Mouse (Mus musculus) macrophage (primary cell): ENCODE data around the gene Arl6ip4. TPM values are rescaled to one million over a fixed set of nuclear protein-coding genes. Genes with fewer than 3 reads are reported as not detected.

ENCODE experiments used
- H3K27ac ChIP-seq: fragments of 350-480 bp; formaldehyde crosslinking; 2 replicates; pipeline ENCODE4 v1.9.0; 2021
- H3K36me3 ChIP-seq: fragments of 350-480 bp; formaldehyde crosslinking; 2 replicates; pipeline ENCODE4 v1.9.0; 2021; ENCODE audit errors: inconsistent target
- H3K4me3 ChIP-seq: fragments of 350-480 bp; formaldehyde crosslinking; 2 replicates; pipeline ENCODE4 v1.9.0; 2021; ENCODE audit errors: inconsistent target
- H3K79me2 ChIP-seq: fragments of 350-480 bp; formaldehyde crosslinking; 2 replicates; pipeline ENCODE4 v1.9.0; 2021; ENCODE audit errors: inconsistent target
- WGBS: methylation state at CpG from one replicate; pipeline ENCODE4 v1.1.7; 2026; ENCODE audit warnings: inconsistent platforms; ENCODE audit not compliant: missing documents; 5-methylcytosine and 5-hydroxymethylcytosine counted together
- polyA plus RNA-seq: library from polyadenylated mRNA; stranded (reverse); fragments of 250-400 nt; gene quantifications from 3 replicates; pipeline ENCODE4 v1.2.4, GENCODE M21; 2018; ENCODE audit warnings: inconsistent platforms

Arl6ip4 gene
- polyA plus RNA-seq, 1 experiment from 2014 or later = 60.2 TPM

DNA sequence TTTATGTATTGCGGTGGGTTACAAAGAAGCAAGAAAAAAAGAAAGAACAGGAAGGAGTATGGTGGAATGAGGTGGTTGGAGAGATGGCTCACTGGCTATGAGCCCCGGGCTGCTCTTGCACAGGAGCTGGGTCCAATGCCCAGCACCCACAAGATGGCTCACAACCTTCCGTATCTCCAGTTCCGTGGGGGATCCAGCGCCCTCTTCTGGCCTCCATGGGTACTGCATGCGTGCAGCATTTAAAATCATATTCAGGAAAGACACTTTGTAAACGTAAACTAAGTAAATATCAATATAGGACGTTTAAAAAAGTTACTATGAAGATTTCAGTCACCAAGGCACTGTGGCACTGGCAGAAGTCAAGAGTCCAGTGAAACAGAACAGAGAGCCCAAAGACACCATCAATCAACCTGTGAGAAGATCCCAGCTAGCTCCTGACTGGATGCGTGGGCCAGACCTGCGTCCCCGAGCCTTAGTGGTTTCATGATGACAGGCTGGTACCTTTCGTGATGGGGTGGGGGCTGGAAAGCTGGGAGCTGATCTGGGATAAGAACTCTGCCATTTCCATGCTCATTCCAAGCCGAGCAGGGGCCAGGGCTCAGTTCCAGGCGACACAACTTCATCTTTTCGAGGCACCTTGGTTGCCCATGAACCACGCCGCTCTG lies 4.7 kb upstream of the Arl6ip4 start:
- Histone ChIP-seq H3K36me3 (no peaks in the 10 kb centered on the region), H3K27ac (peak overlapping the region; percentile 83), H3K4me3 (peak overlapping the region; percentile 98), H3K79me2 (peaks cover 7% of the 10 kb centered on the region; the same call in 1 of the 2 replicates)
- 25% methylated on average over 16 of the region's 17 CpGs for WGBS

DNA sequence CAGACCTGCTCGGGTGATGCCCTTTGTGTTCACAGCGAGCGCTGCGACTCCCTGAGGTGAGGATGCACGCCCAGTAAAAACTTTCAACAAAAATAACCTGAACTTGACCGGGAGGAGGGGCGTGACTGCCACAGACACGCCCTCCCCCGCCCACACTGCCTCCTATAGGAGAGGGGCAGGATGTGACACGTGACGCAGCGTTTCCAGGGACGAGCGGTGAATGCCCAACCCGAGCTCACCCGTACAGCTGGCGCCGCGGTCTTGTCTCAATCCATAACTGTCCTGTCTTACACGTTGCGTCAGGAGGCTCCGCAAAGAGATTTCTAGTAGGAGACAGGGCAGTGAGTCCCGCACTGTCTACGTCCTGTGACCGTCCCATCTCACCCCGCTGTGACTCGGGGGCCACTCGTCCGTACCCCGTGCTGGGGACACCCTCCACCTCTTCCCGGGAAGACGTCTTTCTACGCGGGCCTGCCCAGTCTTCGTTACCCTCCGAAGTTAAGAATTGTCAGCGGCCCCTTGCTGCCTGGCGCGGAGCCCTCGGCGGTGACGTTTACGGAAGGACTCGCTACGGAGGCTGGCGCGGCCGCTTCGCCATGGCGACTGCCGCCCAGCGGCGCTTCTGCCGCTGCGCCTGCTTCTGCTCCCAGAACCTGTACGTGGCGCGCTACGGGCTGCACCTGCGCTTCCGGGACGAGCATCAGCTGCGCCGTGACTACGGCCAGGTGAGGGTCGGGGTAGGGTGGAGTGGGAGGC lies 4.0 kb upstream of the Arl6ip4 start, which contains the start of gene Ogfod2:
TSS of gene Ogfod2 (plus strand) at position 556 of the 756 bp plus-strand sequence.
- Histone ChIP-seq H3K4me3 (peak within 1 kb of the TSS; percentile 98), H3K36me3 (no peaks in the 10 kb centered on the region), H3K27ac (peak within 1 kb of the TSS; percentile 83), H3K79me2 (peaks cover 14% of the 10 kb centered on the region; the same call in 1 of the 2 replicates)
- WGBS = 3% methylated on average over 64 of the region's 66 CpGs

DNA sequence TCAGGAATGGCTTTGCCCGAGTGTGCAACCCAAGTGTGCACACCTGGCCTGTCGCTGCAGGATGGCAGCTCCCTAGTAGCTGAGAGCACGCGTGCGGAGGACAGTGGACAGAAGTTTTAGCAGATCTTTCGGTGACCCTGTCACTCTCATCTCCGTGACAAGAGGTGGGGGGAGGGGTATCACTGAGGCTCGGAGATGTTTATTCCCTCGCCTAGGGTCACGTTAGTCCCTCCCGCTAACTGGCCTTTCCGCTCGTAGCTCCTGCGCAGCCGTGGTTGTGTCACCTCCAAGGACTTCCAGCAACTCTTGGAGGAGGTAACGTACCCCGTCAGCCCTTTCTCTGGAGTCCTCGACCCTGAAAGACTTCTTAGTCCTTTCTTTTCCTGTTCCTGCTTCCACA lies 3.4 kb upstream of the Arl6ip4 start:
- Histone ChIP-seq H3K4me3 (peak overlapping the region; percentile 98), H3K36me3 (no peaks in the 10 kb centered on the region), H3K27ac (peak overlapping the region; percentile 41), H3K79me2 (peaks cover 19% of the 10 kb centered on the region; the same call in 1 of the 2 replicates)
- WGBS = 3% methylated on average over 17 of the region's 18 CpGs

DNA sequence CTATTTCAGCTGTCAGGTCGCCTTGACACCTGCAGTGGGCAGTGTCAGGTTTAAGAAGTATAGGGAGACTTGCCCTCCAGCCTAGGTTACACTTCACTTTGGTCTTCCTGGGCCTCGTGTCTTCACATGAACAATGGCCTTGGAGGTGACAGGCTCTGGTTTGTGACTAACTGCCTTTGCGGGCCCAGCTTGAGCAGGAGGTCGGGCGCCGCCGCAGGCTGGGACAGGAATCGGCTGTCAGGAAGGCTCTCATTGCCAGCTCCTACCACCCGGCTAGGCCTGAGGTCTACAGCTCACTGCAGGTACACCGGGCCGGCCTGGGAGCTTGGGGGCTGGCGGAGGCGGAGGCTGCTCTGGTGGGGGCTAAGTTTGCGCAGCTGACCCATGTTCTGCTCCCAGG lies 2.9 kb upstream of the Arl6ip4 start:
- peak overlapping the region; percentile 41 for H3K27ac ChIP-seq
- peak overlapping the region; percentile 98 for H3K4me3 ChIP-seq
- 19% methylated on average over 14 of the region's 14 CpGs for WGBS
- H3K36me3 ChIP-seq = peaks cover 3% of the 10 kb centered on the region; the same call in 1 of the 2 replicates
- H3K79me2 ChIP-seq = peaks cover 19% of the 10 kb centered on the region; the same call in 1 of the 2 replicates

DNA sequence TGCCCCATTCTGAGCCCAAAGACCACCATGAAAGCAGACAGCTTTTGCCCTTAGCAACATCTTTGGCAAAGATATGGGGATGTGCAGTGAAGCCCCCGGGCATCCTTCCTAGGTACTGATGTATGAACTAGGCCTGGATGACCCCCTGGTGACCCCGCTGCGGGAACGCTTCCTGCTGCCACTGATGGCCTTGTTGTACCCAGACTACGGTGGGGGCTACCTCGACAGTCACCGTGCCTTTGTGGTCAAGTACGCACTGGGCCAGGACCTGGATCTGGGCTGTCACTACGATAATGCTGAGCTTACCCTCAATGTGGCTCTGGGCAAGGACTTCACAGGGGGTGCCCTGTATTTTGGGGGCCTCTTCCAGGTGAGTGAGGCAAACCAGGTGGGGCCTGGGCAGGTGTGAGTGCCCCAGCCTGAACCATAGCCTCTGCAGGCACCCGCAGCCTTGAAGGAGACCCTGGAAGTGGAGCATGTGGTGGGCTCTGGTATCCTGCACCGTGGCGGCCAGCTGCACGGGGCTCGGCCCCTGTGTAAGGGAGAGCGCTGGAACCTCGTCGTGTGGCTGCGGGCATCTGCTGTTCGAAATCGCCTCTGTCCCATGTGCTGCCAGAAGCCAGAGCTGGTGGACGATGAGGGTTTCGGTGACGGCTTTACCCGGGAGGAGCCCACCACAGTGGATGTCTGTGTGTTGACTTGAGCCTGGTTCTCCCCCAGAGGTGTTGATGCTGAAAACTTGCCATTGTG lies 1.4 kb upstream of the Arl6ip4 start:
- H3K27ac ChIP-seq = no peak overlapping the region
- peaks cover 19% of the 10 kb centered on the region; the same call in 1 of the 2 replicates for H3K79me2 ChIP-seq
- 97% methylated on average over 24 of the region's 24 CpGs for WGBS
- peaks cover 9% of the 10 kb centered on the region; the same call in 1 of the 2 replicates for H3K36me3 ChIP-seq
- no peak overlapping the region for H3K4me3 ChIP-seq

DNA sequence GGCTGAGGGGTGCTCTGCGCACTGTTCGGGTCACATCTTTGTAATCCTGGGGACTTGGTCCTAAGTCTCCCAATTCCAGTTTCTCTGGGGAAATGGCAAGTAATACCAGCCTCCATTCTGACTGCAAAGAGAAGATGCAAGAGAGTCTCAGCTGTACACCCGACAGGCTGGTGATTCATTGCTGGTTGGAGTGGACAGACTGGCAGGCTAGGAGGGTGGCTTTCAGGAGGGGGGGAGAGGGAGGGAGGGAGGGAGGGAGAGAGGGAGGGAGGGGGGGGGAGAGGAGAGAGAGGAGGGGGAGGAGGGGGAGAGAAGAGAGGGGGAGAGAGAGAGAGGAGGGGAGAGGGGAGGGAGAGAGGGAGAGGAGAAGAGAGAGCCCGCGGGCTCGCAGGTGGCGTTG lies 358 bp upstream of the Arl6ip4 start:
- peak overlapping the region; percentile 80 for H3K4me3 ChIP-seq
- peak overlapping the region; percentile 25; the same call in 1 of the 2 replicates for H3K27ac ChIP-seq
- H3K36me3 ChIP-seq = peaks cover 9% of the 10 kb centered on the region; the same call in 1 of the 2 replicates

DNA sequence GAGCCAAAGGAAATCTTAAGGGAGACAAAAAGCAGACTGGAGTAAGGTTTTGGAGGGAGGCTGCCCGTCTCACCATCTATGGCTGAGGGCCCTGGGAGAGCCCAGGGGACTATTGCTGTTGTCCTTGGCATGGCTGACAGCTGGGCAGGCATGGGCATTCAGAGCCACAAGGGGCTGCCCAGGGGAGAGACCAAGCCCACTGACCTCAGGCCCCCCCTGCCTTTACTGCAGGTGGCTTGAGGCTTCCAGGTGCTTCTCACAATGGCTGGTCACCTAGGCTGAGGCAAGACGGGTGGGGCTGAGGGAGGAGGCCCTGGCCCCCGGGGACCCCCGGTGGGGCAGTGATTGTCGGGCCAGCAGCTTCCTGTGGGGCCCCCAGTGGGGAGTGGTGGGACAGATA lies 3.3 kb downstream of the Arl6ip4 start:
- 58% methylated on average over 5 of the region's 5 CpGs for WGBS
- no peak overlapping the region for H3K27ac ChIP-seq
- no peak overlapping the region for H3K4me3 ChIP-seq
- peaks cover 13% of the 10 kb centered on the region; the same call in 1 of the 2 replicates for H3K79me2 ChIP-seq
- peaks cover 9% of the 10 kb centered on the region; the same call in 1 of the 2 replicates for H3K36me3 ChIP-seq

More for the DNA sequence above, 358 bp upstream of the Arl6ip4 start:
- WGBS = 26% methylated on average over 7 of the region's 7 CpGs
- peaks cover 19% of the 10 kb centered on the region; the same call in 1 of the 2 replicates for H3K79me2 ChIP-seq

DNA sequence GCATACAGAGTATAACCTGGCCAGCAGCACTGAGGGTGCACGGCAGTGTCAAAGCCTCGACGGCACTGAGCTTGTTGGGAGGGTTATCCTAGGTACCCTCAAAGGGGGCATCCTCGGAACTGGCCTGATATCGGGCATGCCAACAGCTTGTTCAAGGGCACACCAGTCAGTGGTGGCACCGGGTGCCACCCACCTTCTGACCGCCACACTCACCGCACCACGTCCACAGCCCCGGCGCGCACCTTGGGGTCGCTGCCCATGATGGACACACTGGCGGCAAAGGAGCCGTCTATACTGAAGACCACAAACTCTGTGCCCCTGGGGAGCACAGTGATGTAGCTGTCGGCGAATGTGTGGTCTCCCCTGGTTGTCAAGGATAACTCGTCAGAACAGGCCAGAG lies 6.5 kb downstream of the Arl6ip4 start:
- H3K4me3 ChIP-seq = no peak overlapping the region
- H3K27ac ChIP-seq = no peak overlapping the region
- 94% methylated on average over 18 of the region's 18 CpGs for WGBS
- peaks cover 9% of the 10 kb centered on the region; the same call in 1 of the 2 replicates for H3K36me3 ChIP-seq
- H3K79me2 ChIP-seq = peaks cover 1% of the 10 kb centered on the region; the same call in 1 of the 2 replicates

DNA sequence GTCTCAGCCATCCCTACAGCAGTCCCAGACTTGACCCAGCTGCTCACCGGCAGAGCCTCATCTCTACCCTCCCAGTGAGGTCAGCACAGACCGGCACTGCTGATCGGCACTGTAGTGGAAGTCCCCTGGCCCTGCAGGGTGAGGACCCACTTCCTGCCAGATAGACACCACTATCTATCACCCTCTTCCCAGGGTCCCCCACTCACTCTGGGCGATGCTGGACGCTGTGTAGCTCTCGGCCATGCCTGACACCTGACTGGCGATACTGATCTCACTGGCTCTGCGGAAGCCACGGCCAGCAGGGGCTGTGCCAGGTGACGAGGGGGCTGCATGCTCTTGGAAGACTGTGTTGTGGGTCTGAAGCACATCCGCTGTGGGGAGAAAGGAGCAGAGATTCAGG lies 9.2 kb downstream of the Arl6ip4 start:
- H3K4me3 ChIP-seq = no peak overlapping the region
- H3K36me3 ChIP-seq = no peaks in the 10 kb centered on the region
- H3K27ac ChIP-seq = no peak overlapping the region
- H3K79me2 ChIP-seq = no peaks in the 10 kb centered on the region
- WGBS = 98% methylated on average over 11 of the region's 11 CpGs

DNA sequence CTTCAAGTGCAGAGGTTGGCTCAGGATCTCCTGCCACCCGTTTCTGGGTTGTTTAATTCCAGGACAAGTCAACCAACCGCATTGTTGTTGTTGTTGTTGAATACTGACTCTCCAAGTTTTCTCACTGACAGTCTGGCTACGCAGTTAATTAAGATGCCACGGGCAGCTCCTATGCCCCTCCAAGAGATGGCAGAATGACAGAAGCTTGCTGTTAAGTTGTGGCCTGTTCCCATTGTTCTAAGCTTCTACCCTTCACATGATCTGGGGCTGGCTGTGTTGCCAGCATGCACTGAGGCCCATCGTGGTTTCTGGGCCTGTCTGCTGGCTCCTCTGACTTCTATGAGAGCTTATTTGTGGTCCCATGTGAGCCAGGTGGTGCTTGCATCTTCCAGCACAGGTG lies 18.4 kb downstream of the Arl6ip4 start:
- Histone ChIP-seq H3K79me2 (no peaks in the 10 kb centered on the region), H3K36me3 (no peaks in the 10 kb centered on the region), H3K27ac (no peak overlapping the region), H3K4me3 (no peak overlapping the region)
- WGBS = 83% methylated on average over 5 of the region's 5 CpGs

DNA sequence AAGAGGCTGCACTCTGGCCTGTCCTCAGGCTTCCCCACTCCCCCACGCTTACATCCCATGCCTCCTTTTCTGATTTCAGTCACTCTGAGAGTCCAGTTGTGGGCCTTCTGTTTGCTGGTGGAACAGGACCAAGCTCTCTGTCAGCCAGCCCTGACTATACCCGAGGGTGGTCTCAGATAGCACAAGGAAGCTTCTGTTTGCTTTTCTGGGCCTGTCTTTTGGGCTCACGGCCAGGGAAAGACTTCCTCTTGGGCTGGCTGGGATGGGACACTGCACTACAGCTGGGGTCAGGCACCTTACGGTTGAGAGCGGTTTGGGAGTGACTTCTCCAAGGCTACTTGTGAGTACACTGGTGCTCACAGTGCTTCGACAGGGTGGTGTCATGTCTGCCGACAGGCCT lies 22.2 kb downstream of the Arl6ip4 start:
- Histone ChIP-seq H3K36me3 (no peaks in the 10 kb centered on the region), H3K4me3 (no peak overlapping the region), H3K79me2 (no peaks in the 10 kb centered on the region), H3K27ac (no peak overlapping the region)
- WGBS = 84% methylated on average over 7 of the region's 7 CpGs

DNA sequence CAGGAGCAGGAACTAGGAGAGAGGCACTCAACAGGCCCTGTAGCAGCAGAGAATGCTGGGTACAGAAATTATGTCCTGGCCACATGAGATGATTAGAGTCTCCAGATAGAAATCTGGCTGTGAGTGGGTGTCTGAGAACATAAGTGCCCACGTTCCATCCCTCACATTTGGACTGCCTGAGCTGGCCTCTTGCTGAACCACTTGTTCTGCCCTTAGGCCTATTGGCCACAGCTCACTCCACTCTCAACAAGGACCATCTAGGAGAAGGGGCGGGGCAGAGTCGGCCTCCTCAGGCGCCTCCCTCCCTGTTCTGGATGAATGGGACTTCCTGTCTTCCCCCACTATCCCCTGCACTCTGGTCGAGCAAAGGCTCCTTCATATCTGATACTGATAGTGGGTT lies 33.1 kb downstream of the Arl6ip4 start:
- Histone ChIP-seq H3K27ac (no peak overlapping the region), H3K4me3 (no peak overlapping the region), H3K79me2 (no peaks in the 10 kb centered on the region), H3K36me3 (no peaks in the 10 kb centered on the region)
- 79% methylated on average over 5 of the region's 5 CpGs for WGBS

DNA sequence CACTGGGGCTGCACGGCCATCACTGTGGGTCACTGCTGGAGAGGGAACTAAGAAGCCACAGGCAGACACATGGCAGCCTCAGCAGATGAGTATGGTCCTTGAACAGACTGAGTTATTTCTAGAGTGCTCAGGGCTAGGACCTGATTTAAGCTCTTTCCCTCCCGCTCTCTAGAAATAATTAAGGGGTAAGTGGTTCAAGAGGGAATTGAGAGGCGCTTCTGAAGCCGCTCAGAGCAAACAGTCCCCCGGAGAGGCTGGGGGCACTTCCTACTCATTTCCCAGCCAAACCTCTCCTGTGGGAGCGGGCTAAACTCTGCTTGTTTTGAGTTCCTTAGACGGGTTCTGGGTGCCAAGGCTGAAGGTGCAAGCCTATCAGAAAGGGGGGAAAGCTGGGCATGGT lies 35.0 kb downstream of the Arl6ip4 start:
- no peaks in the 10 kb centered on the region for H3K36me3 ChIP-seq
- no peaks in the 10 kb centered on the region for H3K79me2 ChIP-seq
- H3K27ac ChIP-seq = no peak overlapping the region
- 89% methylated on average over 7 of the region's 7 CpGs for WGBS
- no peak overlapping the region for H3K4me3 ChIP-seq

DNA sequence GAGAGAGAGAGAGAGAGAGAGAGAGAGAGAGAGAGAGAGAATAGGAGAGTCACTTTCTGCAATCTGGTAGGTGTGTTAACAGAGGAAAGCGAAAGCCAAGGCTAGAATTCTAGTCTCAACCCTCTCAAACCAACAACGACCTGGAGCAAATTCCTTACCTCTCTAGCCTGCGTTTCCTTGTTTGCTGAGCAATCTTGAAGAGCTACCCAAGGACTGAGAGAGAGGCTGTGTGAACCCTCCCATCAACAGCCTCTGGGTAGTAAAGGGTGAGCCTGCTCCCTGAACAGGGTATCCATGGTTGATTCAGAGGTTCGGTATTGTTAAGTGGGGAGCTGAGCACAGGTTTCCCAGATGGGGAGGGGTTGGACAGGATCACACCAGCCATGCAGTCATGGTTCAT lies 36.8 kb downstream of the Arl6ip4 start:
- WGBS = 97% methylated on average over 4 of the region's 4 CpGs
- Histone ChIP-seq H3K4me3 (no peak overlapping the region), H3K79me2 (no peaks in the 10 kb centered on the region), H3K36me3 (no peaks in the 10 kb centered on the region), H3K27ac (no peak overlapping the region)
